Mouse (Mus musculus): ENCODE data around the gene Cyp4f17.
A peak's percentile ranks its signal among the peaks of the same experiment; 100 is the strongest.
"Not testable (repeated sequence)": the region's sequence is repeated elsewhere in the genome, so short reads cannot be mapped to it uniquely, and the experiment has no call there.

Cyp4f17 gene

GRCm38 (mm10) chr17:32505851-32506728, at the start of gene Cyp4f17:
Gene Cyp4f17 (plus strand): TSS chr17:32506050.
- no peak for DNase-seq (ENCODE audit: low spot score in 2 of 2)

DNA sequence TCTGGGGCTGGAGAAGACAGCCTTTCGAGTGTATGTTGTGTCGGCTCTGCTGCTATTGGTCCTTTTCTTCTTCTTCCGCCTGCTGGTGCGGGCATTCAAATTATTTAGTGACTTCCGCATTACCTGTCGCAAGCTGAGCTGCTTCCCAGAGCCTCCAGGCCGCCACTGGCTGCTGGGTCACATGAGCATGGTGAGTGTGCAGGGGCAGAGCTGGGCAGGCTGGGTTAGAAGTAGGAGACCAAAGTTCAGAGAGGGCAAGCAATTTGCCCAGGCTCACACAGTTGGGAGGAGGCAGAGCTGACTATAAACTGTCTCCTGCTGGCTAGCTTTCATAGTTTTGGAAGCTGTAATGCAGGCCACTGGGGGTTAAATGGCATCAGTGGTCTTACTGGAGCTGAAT, 37.4 kb upstream of the Cyp4f17 start:
- DNase-seq (ENCODE audit: low spot score in 2 of 2) = no peak

GRCm38 (mm10) chr17:32470795-32471194, 35.1 kb upstream of the Cyp4f17 start:
- DNase-seq (ENCODE audit: low spot score in 2 of 2) = no peak

GRCm38 (mm10) chr17:32472176-32472575, 33.7 kb upstream of the Cyp4f17 start:
- no peak for DNase-seq (ENCODE audit: low spot score in 2 of 2)

- DNase-seq (ENCODE audit: low spot score in 2 of 2) = no peak
Measured at GRCm38 (mm10) chr17:32474954-32475560, 30.8 kb upstream of the Cyp4f17 start.

DNA sequence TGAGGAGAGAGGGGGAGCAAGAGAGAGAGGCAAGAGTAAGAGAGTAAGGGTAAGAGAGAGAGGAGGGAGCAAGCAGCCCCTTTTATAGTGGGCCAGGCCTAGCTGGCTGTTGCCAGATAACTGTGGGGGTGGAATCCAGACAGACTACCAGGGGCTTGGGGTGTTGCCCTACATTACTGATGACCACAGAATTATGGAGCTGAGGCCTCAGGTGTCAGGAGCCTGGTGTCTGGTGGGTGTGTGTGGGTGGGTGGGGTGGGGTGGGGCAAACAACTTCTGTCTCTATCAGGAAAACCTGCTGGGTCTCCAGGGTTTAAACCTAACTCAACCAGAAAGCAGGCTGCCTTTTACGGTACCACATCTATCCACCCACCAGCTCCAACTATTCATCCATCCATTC, 28.6 kb upstream of the Cyp4f17 start:
- DNase-seq (ENCODE audit: low spot score in 2 of 2) = no peak

GRCm38 (mm10) chr17:32478727-32479126, 27.1 kb upstream of the Cyp4f17 start:
- no peak for DNase-seq (ENCODE audit: low spot score in 2 of 2)

DNA sequence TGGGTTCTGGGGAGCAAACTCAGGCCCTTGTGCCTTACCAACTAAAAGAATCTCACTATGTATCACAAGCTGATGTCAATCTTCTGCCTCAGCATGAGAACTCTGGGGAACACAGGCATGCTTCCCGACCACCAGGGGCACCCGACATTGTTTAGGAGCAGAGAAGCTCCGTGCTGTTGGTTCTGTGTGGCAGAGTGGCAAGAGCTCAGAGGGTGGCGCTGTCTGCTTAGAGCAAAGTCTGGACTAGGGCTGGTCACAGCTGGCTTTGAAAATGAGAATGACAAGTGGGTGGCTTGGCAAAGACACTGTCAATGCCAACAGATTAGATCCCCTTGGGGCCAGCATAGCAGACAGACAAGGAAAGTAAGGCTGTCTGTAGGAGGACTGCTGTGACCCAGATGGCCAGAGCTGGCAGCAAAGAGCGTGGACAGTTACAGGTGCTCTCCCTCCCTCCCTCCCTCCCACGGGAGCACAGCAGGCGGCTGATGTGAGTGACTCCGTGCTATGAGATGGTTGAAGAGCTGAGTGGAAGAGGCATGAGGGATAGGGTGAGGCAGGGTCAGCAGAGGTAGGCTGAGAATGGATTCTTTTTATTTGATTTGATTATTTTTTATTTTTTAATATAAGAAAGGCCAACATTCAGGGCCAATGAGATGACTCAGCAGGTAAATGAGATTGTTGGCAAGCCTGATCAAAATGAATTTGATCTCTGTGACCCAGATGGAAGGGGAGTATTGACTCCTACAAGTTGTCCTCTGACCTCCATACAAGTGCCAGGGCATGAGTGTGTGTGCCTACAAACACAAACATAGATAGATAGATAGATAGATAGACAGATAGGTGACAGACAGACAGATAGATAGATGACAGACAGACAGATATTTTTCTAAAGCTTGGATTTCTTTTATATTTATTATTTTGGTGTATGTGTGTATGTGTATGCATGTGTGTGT, 26.0 kb upstream of the Cyp4f17 start:
- no peak for DNase-seq (ENCODE audit: low spot score in 2 of 2)

DNA sequence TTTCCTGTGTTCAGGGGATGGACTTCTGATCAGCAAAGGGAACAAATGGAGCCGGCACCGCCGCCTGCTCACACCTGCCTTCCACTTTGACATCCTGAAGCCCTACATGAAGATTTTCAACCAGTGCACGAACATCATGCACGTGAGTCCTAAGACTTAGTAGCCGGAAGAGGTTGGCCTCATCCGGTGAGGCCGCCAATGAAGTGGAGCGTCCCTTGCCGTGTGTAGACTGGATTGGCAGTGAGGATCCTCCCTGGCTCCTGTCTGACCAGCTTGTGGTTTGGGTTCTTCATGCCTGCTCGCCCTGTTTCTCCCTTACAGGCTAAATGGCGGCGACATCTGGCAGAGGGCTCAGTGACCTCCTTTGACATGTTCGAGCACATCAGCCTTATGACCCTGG, 24.1 kb upstream of the Cyp4f17 start:
- no peak for DNase-seq (ENCODE audit: low spot score in 2 of 2)

- peak; percentile 7 to 9 for DNase-seq (ENCODE audit: low spot score in 2 of 2)
Measured at GRCm38 (mm10) chr17:32483200-32483599, 22.6 kb upstream of the Cyp4f17 start.

GRCm38 (mm10) chr17:32492349-32492980, 13.4 kb upstream of the Cyp4f17 start:
- no peak for DNase-seq (ENCODE audit: low spot score in 2 of 2)

GRCm38 (mm10) chr17:32494601-32495000, 11.2 kb upstream of the Cyp4f17 start:
- peak; percentile 36 to 51 for DNase-seq (ENCODE audit: low spot score in 2 of 2)

- DNase-seq (ENCODE audit: low spot score in 2 of 2) = not testable (repeated sequence)
Measured at GRCm38 (mm10) chr17:32500511-32500910, 5.3 kb upstream of the Cyp4f17 start.

DNA sequence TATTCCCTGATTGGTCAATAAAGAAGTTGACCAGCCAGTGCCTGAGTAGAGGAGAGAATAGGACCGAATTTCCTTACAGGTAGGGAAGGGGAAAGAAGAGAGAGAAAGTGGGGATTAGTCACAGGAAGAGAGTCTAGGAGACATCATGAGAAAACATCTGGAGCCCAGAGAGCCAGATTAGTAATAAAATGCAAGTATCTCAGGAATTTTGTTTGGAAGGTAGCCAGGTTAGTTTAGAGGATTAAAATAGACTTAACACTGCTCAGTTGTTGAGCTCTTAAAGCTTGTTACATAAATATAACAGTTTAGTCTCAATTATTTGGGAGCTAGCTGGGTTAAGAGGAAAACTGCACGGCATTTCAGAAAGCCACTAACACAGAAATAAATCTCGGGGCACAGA, 4.8 kb upstream of the Cyp4f17 start:
- no peak for DNase-seq (ENCODE audit: low spot score in 2 of 2)

- no peak for DNase-seq (ENCODE audit: low spot score in 2 of 2)
Measured at GRCm38 (mm10) chr17:32503111-32503510, 2.7 kb upstream of the Cyp4f17 start.

DNA sequence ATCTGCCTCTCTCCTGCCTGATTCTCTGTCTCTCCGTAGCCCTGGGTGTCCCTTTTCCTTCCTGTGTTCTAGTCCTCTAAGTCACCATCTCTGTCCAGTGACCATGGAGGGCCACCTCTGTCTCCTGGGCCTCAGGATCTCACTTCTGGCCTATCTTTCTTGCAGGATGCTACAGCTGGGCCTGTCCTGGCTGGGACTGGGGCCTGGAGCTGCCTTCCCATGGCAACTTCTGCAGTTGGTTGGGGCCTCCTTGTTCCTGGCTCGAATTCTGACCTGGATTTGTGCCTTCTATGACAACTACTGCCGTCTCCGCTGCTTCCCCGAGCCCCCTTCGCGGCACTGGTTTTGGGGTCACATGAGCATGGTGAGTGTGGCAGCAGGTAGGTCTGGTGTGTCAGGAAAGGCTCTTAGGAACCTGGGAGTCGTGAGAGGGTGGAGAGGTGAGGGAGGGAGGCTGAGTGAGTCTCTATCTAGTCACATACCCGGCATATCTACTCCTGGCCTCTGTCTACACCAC, 937 bp downstream of the Cyp4f17 start:
- DNase-seq (ENCODE audit: low spot score in 2 of 2) = no peak

GRCm38 (mm10) chr17:32516126-32516525, 10.3 kb downstream of the Cyp4f17 start:
- DNase-seq (ENCODE audit: low spot score in 2 of 2) = no peak

- no peak for DNase-seq (ENCODE audit: low spot score in 2 of 2)
Measured at GRCm38 (mm10) chr17:32521981-32522380, 16.1 kb downstream of the Cyp4f17 start.

DNA sequence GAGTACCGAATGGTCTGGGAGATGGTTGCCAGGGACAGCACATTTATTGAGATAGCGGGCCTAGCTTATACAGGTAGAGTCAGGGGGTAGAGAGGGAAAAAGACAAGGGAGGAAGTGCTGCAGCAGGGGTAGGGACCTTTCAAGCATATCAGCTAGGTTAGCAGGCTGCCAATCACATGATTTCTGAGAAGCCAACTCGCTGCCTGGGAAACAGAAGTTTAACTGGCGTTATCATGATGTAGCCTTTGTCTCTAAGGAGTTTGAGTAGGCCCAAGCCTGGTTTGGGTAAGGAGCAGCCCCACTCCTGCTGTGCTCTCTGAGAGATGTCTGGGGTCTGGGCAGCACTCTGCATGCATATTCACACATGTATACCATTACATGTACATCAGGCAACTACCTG, 16.5 kb downstream of the Cyp4f17 start:
- DNase-seq (ENCODE audit: low spot score in 2 of 2) = no peak

DNA sequence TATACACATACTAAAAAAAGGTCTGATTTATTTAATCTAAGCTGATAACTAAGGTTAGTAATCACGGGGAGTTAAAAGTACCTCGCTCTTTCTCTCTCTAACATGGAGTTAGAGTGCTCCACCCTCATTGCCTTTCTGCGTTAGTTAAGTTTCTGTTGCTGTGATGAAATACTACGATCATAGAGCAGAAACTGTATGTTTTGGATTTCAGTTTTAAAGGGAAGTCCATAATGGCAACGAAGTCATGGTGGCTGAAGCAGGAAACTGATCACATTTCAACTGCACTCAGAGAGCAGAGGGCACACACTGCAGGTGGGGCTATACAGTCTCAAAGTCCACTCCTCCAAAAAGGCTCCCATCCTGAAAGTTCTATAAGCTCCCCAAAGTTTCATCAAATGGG, 17.0 kb downstream of the Cyp4f17 start:
- no peak for DNase-seq (ENCODE audit: low spot score in 2 of 2)

DNA sequence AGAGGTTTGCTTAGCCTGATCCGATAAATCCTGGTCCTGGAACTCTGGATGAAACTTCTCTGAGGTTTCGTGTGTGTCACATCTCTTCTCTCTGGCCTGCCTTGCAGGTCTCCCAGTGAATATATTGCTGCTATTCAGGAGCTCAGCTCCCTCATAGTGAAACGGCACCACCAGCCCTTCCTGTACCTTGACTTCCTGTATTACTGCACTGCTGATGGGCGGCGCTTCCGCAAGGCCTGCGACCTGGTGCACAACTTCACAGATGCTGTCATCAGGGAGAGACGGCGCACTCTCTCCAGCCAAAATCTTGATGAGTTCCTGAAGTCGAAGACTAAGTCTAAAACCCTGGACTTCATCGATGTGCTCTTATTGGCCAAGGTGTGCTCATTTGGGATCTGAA, 18.0 kb downstream of the Cyp4f17 start:
- DNase-seq (ENCODE audit: low spot score in 2 of 2) = no peak

All from right cerebral cortex, postnatal 36 days (tissue).